Mouse (Mus musculus) heart, adult 2 months (tissue): ENCODE data around the gene Gpr137.

Experiments
- CTCF ChIP-seq: fragments of 200-600 bp; IDR thresholded peaks from 2 replicates; pipeline ENCODE4 v1.8.1; 2022; ENCODE audit warnings: antibody characterized with exemption, mild to moderate bottlenecking, moderate library complexity
- POLR2A ChIP-seq: fragments of 200-500 bp; IDR thresholded peaks from 2 replicates; pipeline ENCODE4 v1.6.1; 2011; ENCODE audit warnings: mild to moderate bottlenecking, low read depth, low read length, control low read depth; ENCODE audit not compliant: insufficient read depth

- no peak for TF ChIP-seq CTCF
- peak; percentile 85 for TF ChIP-seq POLR2A
Observed at GRCm38 (mm10) chr19:6951381-6951968, 9.2 kb upstream of the Gpr137 start.
